Mouse (Mus musculus) right cerebral cortex, postnatal 14 days (tissue): ENCODE data around the gene Fam155a.

Experiments used
- DNase-seq: peaks from one replicate; pipeline ENCODE4 v3.0.0; 2022

Fam155a gene

DNA sequence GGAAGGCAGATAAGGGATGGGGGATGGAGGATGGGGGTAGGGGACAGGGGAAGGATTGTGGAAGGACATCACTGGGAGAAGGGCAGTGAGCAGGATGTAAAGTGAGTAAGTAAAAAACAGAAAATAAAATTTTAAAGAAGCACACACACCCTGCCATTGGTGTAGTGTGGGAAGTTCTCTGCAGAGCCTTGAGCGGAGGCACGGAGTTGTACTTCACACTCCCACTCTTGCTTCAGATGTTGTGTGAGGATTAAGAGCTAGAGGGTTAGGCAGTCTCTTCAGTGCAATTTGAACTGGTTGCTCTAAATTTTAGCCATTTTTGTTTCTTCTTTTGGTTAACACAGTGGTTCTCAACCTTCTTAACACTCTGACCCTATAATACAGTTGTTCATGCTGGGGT lies 114.1 kb downstream of the Fam155a start:
- no peak for DNase-seq

DNA sequence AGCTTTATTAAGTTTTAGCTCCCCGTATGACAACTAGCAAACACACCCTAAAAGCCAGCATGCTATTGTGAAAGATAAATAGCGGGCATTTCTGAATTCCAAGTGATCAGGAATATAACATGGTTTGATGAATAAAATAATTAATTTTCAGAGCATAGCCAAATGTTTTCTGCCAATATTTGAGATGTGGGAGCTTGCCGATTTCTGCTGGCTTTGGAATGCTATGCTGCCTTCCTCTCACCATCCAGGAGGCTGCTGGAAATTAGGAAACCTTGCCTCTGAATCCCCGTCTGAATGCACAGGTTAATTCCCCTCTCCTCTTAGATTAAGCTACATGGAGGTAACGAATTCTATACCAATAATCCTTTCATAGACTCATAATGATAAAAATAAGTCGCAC lies 116.1 kb downstream of the Fam155a start:
- no peak for DNase-seq

DNA sequence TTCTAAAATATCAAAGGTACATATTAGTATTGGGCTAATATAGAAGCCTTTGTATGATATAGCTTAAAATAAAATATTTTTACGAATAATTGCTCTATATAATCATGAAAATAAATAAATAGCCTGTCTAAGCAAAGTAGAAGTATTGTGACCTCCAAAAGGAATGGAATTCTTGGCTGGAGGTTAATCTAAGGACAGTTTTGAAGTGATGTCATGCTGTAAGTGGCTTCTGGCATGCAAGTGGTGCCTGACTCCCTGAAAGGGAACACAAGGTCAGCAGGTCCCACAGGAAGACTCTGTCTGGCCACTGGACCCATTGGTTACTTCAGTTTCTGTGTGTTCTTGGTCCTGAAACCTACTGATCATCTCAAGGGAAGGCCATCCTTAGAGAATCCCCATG lies 117.3 kb downstream of the Fam155a start:
- DNase-seq: no peak

DNA sequence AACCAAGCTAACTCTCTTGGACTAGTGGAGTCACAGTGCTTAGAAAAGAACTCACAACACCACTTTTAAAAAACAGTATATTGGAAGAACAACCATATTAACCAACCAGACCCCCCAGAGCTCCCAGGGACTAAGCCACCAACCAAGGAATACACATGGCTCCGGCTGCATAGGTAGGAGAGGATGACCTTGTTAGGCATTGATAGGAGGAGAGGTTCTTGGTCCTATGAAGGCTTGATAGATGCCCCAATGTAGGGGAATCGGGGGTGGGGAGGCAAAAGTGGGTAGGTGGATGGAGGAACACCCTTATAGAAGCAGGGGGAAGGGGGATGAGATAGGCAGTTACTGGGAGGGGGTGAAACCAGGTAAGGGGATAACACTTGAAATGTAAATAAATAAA lies 132.8 kb downstream of the Fam155a start:
- DNase-seq: no peak

DNA sequence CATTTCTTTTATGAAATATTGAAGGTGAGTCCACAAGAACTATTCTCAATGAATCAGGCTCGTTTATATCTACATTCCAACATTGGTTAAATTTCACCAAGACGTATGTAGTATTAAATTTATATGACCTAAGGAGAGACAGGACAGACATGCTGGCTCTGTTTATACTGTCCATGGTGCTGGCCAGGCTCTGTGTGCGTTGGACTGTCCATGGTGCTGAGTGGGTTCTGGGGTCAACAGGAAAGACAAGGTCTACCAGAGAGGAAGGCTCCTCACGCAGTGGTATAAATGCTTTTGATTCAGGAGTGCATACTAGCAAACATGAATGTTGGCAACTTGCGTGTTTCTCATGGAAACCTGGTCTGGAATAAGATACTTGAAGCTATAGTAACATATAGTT lies 135.7 kb downstream of the Fam155a start:
- no peak for DNase-seq

DNA sequence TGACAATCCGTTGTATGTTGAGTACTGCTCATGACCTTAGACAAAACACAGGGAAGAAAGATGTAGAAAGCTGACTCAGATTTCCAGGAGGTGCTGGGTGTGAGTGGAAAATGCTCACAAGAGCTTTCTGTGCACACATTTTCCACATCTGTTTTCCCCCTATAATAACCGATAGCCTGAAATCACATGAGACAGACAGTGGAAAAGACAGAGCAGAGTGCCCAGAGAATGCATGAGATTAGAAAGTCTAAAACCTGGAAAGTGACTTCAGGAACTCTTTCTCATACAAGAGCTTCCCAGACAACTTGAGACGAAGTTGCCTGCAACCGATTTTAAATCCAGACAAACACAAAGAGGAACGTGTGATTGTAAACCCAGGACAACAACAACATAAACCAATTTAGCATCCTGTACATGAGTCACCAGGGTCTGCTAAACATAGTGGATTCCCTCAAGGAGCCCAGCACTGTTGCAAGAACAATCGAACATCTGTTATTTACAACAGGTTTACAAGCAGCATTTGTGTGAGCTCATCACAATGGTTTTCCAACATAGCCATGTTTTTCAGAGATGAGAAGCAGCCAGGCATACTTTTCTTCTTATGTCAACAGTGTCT lies 163.8 kb downstream of the Fam155a start:
- DNase-seq: no peak

DNA sequence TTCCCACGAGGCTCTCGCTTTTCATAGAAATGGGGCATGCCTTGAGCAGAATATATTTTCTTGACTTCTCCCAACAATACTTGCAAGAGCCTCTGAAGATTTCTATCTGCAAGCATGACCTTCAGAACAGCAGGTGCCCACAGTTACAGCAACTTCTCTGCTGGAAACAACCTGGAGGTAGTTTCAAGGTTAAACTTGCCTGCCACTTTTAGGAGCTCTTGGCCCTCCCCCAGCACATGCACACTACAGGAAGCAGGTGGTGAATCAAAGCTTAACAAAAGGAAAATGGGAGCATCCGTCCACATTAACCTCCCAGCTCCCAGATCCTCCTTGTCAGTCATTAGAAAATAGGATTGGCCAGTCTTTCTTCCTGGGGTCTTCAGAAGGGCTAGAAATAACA lies 175.0 kb downstream of the Fam155a start:
- no peak for DNase-seq

DNA sequence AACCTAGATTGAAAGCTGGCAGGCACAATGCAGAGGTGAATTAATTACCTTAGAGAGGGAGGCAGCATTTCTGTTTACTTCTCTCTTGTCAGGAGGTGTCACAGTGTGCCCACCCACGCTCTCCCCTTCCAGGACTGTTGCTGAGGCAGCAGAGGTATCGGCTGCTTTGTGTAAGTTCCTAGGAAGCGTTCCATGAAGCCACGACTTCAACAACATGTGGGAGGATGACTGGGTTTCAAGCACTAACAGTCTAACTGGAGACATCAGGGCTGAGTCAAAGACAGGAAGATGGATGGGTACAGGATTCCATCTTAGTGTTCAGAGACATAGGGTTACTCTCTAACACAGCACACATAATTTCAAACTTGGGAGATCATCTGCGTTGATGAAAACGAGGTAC lies 189.1 kb downstream of the Fam155a start:
- no peak for DNase-seq

DNA sequence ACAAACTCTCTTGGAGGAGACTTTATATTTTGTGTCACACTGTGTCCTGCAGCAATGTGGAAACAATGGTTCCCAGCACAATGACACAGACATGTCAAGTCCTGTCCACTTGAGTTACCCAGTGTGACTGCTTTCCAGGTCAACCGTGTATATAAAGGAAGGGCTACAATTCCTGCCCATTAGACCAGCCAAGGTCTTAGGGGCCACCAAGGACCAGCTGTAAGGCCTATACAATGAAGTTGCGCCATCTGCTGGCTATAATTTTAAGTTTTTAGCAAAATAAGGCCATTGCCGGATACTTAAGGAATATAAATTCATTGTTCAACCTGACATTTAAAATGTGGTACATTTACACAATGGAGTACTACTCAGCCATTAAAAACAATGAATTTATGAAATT lies 190.8 kb downstream of the Fam155a start:
- DNase-seq: no peak

DNA sequence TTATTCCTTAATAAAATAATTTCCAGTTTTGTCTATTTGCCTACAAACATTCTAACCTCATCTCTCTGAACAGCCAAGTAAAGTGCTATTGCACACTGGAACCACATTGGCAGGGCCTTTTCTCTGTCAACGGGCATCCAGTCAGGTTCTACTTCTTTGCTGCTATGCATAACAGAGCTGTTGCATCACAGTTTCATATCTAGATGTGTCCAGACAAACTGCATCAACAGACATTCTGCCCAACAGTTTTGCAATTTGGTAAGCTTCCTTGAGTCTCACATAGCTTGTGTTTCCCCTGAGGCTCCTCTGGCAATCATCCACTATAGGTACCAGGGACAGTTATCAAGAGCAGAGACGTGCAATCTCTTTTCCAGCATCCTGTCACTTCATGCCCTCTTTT lies 199.0 kb downstream of the Fam155a start:
- DNase-seq: no peak

DNA sequence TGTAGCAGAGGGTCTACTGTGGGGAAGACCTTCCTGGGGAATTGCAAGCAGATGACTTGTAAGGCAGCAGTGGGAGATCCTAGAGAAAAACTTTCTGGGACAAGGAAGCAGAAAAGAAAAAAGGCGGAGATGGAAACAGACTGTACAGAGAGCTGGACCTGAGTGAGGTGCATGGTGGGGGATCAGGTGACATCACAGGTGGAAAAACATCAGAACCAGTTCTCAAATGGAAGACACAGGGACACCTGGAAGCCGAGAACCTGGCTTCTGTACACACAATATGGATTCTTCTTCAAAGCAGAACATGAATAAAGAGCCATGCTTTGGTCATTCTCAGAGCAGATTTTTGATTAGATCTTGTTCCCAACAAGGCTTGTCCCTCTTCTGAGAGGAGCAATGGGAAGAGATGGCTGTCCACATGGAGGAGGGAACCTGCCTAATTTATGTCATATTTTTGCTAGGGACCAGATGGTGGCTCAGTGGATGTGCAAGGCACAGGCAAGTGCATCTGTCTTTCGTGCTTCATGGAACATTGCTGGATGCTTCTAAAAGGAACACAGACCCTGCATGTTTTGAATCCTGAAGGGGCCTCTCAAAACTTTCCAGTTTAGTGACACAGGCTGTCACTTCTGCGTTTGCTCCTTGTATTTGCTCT lies 201.3 kb downstream of the Fam155a start:
- no peak for DNase-seq

DNA sequence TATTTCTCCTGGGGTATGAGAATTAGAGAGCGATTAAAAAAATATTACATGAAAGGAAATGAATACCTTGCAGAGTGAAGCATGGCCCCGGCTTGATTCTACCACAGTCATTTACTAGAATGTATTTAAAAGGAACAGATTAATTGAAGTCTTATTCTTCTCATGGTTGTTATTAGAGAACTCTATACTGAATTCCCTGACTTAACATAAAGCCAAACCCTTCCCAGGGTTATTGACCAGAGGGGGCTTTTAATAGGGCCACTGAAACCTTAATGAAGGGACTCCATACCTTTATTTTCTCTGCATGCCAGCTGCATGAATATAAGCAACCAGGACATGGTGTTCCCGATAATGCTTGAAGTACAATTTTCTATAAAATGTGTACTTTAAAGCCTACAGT lies 221.8 kb downstream of the Fam155a start:
- no peak for DNase-seq

DNA sequence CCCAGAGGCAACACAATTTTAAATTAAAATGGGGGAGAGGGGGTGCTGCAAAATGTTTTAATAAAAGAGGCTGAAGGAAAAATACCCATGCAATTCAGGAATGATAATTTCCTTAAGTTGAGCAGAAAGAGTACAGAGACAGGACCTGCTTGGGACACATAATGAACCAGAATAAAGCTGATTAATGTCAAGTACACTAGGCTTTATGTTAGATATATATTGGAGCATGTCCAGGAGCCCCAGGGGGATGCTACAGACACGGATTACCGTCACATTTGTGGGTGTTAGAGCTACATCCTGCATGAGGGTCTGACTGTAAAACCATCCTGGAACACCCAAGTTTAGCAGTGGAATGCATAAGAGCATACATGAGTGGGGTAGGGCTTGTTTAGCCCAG lies 223.4 kb downstream of the Fam155a start:
- DNase-seq: no peak

DNA sequence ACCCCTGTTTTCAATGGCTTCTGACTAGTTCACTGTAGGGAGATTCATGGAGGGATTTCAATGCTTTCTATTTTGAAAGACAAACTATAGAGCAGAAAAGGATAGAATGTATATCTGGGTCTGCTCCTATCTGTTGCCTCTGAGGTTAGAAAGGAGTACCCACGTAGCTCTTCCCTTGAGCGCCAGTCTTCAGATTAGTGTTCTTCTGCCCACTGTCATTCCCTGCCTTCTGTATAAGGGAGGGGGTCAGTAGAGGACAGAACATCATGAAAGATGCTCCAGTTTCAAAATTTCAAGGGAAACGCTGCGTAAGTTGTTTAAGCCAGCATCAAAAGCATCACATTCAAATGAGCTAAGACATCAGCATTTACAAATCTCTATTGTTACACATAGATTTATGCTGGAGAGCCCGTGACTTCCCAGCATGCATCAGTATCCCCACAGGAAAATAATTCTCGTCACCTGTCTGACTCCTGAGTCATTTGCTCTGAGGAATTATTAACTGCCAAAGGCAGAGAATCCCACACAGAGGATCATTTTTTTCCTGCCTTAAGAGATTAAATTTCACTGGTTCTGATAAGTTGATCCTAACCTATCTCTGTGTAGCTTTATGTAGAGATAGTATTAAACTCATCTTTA lies 223.9 kb downstream of the Fam155a start:
- no peak for DNase-seq

DNA sequence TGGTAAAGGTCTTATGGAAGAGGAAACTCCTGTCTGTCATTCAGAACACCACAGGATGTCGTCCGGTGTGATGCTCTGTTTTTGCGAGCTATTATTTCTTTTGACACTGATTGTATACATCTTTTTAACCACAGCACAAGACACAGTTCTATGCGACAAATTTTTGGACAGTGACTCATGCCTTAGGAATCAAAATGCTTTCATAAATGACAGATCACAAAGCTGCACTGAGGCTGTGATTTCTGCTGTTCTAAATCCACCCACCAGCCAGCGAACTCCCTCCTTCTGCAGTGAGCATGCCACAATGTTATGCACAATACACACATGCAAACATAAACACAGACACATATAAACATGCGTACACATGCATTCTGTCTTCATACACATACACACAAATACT lies 224.5 kb downstream of the Fam155a start:
- DNase-seq: no peak

DNA sequence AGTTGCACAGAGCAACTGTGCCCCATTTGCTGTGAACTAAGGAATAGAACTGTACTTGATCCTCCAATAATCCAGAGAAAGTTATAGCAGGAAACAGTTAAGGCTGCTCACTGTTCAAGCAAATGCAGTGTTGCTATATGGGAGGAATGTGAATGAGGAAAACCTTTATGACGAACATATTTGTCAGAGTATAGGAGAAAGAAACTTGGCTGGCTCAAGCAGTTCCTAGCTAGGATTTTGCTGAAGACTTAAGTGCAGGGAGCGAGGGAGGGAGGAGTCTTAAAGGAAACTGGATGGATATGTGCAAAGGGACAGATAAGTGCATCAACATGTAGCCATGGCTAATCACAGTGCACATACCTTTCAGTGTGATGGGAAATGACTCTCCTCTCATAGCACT lies 225.3 kb downstream of the Fam155a start:
- DNase-seq: no peak

DNA sequence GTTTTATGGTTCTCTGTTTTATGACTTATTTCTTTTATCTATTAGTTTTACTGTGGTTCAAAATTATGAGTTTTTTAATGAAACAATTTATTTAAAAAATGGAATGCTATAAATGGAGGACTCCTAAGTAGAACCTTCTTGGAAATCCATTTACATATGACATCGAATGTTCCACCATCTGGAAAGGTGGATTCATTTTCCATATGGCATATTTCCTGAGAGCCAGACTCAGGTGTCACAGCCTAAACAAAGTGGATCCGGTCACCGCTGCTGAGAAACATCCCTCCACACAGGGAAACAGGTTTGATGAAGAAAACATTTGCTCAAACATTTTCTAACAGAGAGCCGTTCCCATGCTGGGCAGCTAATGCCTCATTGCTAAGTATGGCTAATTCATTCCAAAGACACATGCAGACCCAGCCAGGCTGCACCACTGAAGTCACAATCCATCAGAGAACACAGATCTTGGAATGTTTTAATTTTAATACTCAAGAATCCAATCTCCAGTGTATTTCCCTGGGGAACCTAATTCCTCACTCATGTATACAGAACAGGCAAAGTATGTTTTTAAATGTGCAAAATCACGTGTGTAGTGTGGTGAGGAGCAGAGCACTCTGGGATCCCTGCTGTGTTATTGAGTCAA lies 235.1 kb downstream of the Fam155a start:
- DNase-seq: no peak

DNA sequence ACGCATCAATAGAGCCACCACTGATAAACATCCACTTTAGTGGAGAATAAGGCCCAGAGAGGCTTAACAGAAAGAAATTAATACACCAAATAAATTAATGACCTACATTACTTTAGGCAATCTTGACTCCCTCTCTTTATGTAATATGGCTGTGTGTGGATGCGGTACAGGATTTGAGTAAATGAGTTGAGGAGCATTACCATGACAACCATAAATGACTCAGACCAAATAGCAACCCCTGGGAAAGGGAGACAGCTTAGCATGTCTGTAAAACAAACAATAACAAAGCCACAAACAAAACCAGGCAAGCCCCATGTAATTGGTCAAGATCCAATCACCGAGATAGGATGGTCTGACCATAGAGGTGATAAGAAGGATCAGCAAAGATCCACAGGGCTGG lies 244.4 kb downstream of the Fam155a start:
- DNase-seq: no peak

DNA sequence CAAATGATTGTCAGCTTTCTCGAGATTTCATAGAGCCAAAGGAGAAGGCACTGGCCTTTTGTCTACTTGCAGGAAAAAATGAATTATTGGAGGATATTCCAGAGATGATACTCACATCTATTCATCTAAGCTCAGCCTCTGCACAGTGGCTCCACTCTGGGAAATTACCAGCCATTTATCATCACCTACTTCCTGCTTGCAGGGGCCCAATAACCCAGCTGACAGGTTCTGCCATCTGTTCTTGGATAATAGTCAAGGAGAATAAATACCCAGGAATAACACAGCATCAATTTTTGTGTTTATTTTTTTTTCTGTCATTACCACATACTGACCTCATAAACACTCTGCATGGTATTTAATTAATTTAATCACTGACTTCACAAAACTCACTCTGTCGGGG lies 249.4 kb downstream of the Fam155a start:
- no peak for DNase-seq

DNA sequence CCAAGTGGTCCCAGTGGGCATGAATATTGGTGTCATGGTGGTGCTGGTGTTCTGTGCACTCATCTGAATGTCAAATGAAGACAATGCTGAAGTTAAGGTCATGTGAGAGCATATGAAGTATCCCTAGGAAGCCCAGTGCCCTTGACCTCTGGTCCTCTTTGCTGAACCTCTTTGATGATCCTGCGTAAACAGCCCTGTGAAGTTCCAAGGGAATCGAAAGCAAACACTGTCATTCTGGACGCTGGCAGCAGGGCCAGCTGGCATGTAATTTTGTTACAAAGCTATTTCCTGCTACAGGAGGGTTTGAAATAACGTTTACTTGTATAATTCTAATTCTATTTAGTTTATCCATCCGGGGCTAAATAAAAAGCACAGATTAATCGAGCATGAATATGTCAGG lies 270.2 kb downstream of the Fam155a start:
- no peak for DNase-seq

DNA sequence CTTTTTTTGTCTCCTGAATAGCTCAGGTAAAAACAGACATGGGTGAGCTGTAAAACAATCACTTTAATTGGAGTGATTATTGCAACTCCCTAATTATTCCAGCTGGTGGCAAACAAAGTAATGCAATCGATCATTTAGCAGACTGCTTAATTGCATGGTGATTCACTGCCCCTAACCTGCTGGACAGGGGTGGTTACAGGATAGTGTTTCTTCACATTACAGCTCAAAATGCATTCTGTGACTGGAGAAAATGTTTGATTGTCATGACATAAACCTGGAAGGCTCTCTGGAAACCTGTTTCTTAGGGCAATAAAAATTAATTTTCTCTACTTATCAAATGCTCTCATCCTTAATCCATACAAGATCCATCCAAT lies 276.7 kb downstream of the Fam155a start:
- DNase-seq: no peak

DNA sequence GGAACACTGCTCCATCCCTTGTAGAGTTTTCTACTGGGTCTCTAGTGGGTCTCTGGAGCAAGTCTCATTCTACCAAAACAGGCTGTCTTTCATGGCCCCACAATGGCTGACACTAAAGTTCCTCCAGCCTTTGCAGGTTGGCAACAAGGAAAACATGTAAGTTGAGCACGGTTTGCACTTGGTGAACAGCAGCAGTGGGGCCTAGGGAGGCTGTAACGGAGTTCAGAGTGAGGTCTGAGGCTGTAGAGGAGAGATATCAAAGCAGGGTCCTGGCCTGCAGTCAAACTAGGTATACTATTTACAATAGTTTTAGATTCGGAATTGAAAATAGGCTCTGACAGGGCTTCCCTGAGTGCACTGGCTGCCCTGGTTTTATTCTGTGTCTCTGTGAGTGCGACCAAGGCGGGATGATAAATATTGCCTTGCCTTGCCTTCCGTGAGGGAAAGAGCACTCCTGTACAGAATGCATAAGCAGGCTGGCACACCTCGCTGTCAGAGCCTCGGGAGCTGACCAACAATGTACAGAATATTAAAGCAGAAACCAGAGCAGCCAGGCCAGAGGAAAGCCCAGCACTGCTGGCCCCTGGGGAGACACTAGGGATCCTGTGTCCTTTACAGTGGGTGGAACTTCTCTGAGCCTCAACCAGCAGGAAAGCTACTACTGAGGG lies 277.3 kb downstream of the Fam155a start:
- no peak for DNase-seq

DNA sequence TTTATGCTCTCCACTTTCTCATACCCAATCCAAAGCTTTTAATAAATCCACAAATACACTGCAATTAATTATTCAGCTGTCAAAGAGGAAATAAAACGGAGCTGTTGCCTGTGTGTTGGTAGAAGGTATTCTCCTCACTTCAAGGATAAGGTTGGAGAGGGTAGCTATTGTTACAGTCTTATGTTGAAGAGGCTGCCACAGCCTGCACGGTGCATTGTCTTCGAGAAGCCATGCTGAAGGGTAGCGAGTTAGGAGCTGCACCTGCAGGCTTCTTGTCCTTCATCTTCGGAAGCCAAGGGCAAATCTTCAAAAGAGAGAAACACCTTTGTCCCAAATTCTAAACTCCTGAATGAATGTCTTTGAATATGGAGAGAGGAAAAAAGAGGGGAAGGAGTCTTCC lies 288.4 kb downstream of the Fam155a start:
- DNase-seq: no peak

DNA sequence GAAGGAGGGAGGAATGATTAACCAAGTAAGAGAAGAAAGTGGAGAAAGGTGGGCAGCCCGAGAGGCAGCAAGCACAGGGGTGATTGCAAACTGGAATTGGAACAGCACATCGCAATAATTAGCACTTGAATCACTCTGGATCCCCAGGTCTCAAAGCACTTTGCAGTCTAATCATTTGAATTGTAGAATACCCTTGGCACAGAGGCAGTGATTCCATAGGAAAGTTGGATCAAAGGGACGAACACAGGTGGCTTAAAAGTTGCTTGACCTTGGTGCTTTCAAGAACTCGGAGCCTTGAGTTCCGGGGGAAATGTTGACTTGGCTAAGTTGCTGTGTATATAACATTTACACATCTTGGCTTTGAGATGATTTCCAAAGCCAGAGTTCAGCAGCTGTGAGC lies 299.7 kb downstream of the Fam155a start:
- DNase-seq: no peak
